Mouse (Mus musculus) liver, adult 2 months (tissue): ENCODE measurements around the gene Brinp3. TPM values are rescaled to one million over a fixed set of nuclear protein-coding genes. Genes with fewer than 3 reads are reported as not detected.

ENCODE experiments used
- DNase-seq: peaks from one replicate; pipeline ENCODE4 v3.0.0-alpha.2; 2011; ENCODE audit warnings: low read depth, low spot score; ENCODE audit errors: extremely low read depth
- H3K27ac ChIP-seq: fragments of 200-500 bp; replicated peaks from 2 replicates; pipeline ENCODE4 v1.5.1; 2012; ENCODE audit warnings: low read depth, mild to moderate bottlenecking, control low read depth, inconsistent platforms, low read length; ENCODE audit not compliant: insufficient read depth
- H3K27me3 ChIP-seq: fragments of 200-500 bp; 2 replicates; pipeline ENCODE4 v1.6.1; 2012; ENCODE audit warnings: mild to moderate bottlenecking, moderate library complexity, low read length, inconsistent platforms; ENCODE audit not compliant: control insufficient read depth, insufficient read depth
- H3K36me3 ChIP-seq: fragments of 200-500 bp; 2 replicates; pipeline ENCODE4 v1.6.1; 2012; ENCODE audit warnings: low read length, inconsistent platforms; ENCODE audit not compliant: control insufficient read depth, insufficient read depth
- H3K4me1 ChIP-seq: fragments of 200-500 bp; 2 replicates; pipeline ENCODE4 v1.6.1; 2011; ENCODE audit warnings: low read length; ENCODE audit not compliant: control insufficient read depth, insufficient read depth
- H3K4me3 ChIP-seq: fragments of 200-500 bp; 2 replicates; pipeline ENCODE4 v1.5.1; 2011; ENCODE audit warnings: low read depth, mild to moderate bottlenecking, control low read depth, low read length, moderate library complexity; ENCODE audit not compliant: insufficient read depth
- H3K79me2 ChIP-seq: fragments of 200-500 bp; 2 replicates; pipeline ENCODE4 v1.6.1; 2012; ENCODE audit warnings: inconsistent platforms, mild to moderate bottlenecking, low read length, moderate library complexity; ENCODE audit not compliant: control insufficient read depth, insufficient read depth
- H3K9ac ChIP-seq: fragments of 200-500 bp; 2 replicates; pipeline ENCODE4 v1.6.1; 2012; ENCODE audit warnings: low read depth, mild to moderate bottlenecking, control low read depth, inconsistent platforms, low read length
- CTCF ChIP-seq: fragments of 200-500 bp; IDR thresholded peaks from 2 replicates; pipeline ENCODE4 v1.5.1; 2011; ENCODE audit warnings: low read depth, low read length, control low read depth
- POLR2A ChIP-seq: fragments of 200-500 bp; IDR thresholded peaks from 2 replicates; pipeline ENCODE4 v1.6.1; 2011; ENCODE audit warnings: low read length, control low read depth; ENCODE audit not compliant: insufficient read depth; ENCODE audit errors: extremely low read depth
- WGBS: fragments of 180-500 bp; shearing (Covaris S2); methylation state at CpG from one replicate; pipeline ENCODE4 v1.1.7; 2018; 5-methylcytosine and 5-hydroxymethylcytosine counted together
- polyA plus RNA-seq: library from polyadenylated mRNA; depleted of rRNA; stranded (reverse); fragments of >200 nt; gene quantifications from 2 replicates; pipeline ENCODE4 v1.2.3, GENCODE M21; 2012
- total RNA-seq: library from RNA; depleted of rRNA; stranded (reverse); fragments of >200 nt; gene quantifications from 2 replicates; pipeline ENCODE4 v1.2.3, GENCODE M21; 2014

Brinp3 gene
- total and polyA plus RNA-seq, 2 experiments = not detected

- no peaks in the 10 kb centered on the region for H3K27me3 ChIP-seq
- TF ChIP-seq CTCF (no peak), POLR2A (no peak)
- H3K9ac ChIP-seq = no peak overlapping the region
- 81% methylated on average over 6 of the region's 6 CpGs for WGBS
- no peaks in the 10 kb centered on the region for H3K36me3 ChIP-seq
- no peak overlapping the region for H3K27ac ChIP-seq
- H3K4me1 ChIP-seq = no peaks in the 10 kb centered on the region
- no peak overlapping the region for H3K4me3 ChIP-seq
- DNase-seq = no peak
- no peaks in the 10 kb centered on the region for H3K79me2 ChIP-seq
Observed at GRCm38 (mm10) chr1:146939463-146940389, 445.2 kb downstream of the Brinp3 start.
